Mouse (Mus musculus) lung, postnatal 0 days (tissue): Measurements from ENCODE around the gene Cdc42bpb.

ENCODE experiments used
- CTCF ChIP-seq: IDR thresholded peaks from 2 replicates; pipeline ENCODE4 v1.5.1; 2016; ENCODE audit warnings: antibody characterized with exemption, mild to moderate bottlenecking
- EP300 ChIP-seq: IDR thresholded peaks from 2 replicates; pipeline ENCODE4 v1.6.1; 2016; ENCODE audit warnings: antibody characterized with exemption, mild to moderate bottlenecking, control low read depth

- TF ChIP-seq CTCF: peak; percentile 96
- no peak for TF ChIP-seq EP300
Observed at GRCm38 (mm10) chr12:111425789-111426460, 48.4 kb upstream of the Cdc42bpb start.
